Mouse (Mus musculus): ENCODE data around the gene Supv3l1. TPM values are rescaled to one million over a fixed set of nuclear protein-coding genes. Genes with fewer than 3 reads are reported as not detected.
A peak's percentile ranks its signal among the peaks of the same experiment; 100 is the strongest.
"Not testable (repeated sequence)": the region's sequence is repeated elsewhere in the genome, so short reads cannot be mapped to it uniquely, and the experiment has no call there.

The Supv3l1 gene
- 23.3 and 23.6 TPM in 2 replicates for polyA plus RNA-seq (2015; fragmentation: Nextera tagmentation; extraction: Ambion mirVana)

DNA sequence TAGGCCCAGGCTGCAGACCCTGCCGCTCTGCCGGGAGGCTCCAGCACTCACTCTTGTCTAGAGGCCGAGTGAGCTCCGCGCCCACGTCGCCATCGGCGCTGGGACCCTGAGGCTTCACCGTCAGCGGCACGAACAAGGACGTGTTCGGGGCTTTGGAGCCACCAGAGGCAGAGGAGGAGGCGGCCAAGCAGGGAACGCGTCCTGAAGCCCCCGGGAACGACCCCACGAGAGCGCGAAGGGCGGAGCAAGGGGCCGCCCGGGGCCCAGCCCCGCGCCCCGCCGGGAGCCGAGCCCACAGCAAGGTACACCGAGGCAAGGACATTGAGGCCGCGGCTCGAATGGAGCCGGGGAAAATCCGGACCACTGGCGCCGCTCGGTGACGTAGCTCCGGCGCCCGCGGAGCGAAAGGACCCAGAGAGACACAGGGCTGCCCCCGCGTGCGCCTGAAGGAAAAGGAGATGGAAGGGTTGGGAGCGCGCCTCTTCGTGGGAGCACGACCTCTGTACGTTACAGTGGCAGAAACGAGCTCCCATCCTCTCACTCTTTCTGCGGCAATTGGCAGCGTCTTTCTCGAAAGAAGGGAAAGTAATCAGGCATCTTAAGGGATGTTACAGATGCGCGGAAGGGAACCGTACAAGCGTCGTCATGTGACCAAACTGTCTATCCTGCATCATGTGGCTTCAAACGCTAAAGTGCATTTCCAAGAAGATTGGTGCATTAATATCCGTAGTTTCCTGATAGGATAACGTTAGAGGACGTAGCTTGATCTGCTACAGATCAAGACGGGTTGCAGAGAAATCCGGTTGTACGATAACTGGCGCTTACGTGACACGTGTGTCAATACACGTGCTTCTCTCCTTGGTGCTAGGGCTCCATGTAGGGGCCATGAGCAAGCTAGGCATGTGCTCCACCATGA is at the start of gene Supv3l1, which contains the start of gene 4930507D05Rik:
Gene Supv3l1, minus strand, starts transcription at position 375 of the 916 bp plus-strand sequence.
Gene 4930507D05Rik, plus strand, starts transcription at position 126 of the 916 bp plus-strand sequence.
- H3K4me3 ChIP-seq (replicated peaks): peak within 1 kb of the TSS; percentile 75
- peak within 1 kb of the TSS; percentile 77 for H3K4me2 ChIP-seq (replicated peaks)
- peak within 1 kb of the TSS; percentile 88 for H3K27ac ChIP-seq
- peak; percentile 94 for ATAC-seq
- H3K9me3 ChIP-seq: no peaks in the 10 kb centered on the region
- H3K4me1 ChIP-seq (replicated peaks): peaks cover 21% of the 10 kb centered on the region
- peaks cover 34% of the 10 kb centered on the region for H3K36me3 ChIP-seq
- WGBS: under 1% methylated on average over 73 of the region's 73 CpGs
- H3K9ac ChIP-seq (replicated peaks): peak within 1 kb of the TSS; percentile 91
- no peaks in the 10 kb centered on the region for H3K27me3 ChIP-seq

- not testable (repeated sequence) for H3K27ac ChIP-seq; H3K4me3 ChIP-seq (replicated peaks); H3K36me3 ChIP-seq; H3K4me1 ChIP-seq (replicated peaks); H3K9me3 ChIP-seq; H3K9ac ChIP-seq (replicated peaks); ATAC-seq; H3K4me2 ChIP-seq (replicated peaks); H3K27me3 ChIP-seq
- WGBS: 89% methylated on average over 3 of the region's 3 CpGs
These were observed 42.1 kb upstream of the Supv3l1 start for GRCm38 (mm10) chr10:62491681-62492080.

DNA sequence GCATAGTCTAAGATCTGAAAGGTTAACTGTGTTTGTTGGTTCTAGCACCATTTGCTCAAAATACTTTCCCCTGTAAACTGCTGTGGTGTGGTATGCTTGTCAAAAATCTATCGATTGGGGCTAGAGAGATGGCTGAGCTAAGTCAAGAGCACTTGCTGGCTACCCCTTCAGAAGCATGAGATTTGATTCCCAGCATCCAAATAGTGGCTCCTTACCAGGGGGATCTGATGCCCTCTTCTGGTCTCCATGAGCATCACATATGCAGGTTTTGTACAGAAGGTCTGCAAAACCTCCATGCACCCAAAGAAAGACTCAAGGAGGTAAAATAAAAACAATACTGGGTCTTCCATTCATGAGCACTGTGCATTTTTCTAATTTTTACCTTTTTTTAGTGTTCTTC is 38.7 kb upstream of the Supv3l1 start:
- 22% methylated on average over 1 of the region's 1 CpGs for WGBS
- Histone ChIP-seq H3K36me3 (no peaks in the 10 kb centered on the region), H3K4me3 (replicated peaks) (no peak overlapping the region), H3K4me1 (replicated peaks) (peaks cover 26% of the 10 kb centered on the region), H3K9me3 (no peaks in the 10 kb centered on the region), H3K9ac (replicated peaks) (no peak overlapping the region), H3K27ac (no peak overlapping the region), H3K27me3 (no peaks in the 10 kb centered on the region), H3K4me2 (replicated peaks) (no peak overlapping the region)
- ATAC-seq: no peak

DNA sequence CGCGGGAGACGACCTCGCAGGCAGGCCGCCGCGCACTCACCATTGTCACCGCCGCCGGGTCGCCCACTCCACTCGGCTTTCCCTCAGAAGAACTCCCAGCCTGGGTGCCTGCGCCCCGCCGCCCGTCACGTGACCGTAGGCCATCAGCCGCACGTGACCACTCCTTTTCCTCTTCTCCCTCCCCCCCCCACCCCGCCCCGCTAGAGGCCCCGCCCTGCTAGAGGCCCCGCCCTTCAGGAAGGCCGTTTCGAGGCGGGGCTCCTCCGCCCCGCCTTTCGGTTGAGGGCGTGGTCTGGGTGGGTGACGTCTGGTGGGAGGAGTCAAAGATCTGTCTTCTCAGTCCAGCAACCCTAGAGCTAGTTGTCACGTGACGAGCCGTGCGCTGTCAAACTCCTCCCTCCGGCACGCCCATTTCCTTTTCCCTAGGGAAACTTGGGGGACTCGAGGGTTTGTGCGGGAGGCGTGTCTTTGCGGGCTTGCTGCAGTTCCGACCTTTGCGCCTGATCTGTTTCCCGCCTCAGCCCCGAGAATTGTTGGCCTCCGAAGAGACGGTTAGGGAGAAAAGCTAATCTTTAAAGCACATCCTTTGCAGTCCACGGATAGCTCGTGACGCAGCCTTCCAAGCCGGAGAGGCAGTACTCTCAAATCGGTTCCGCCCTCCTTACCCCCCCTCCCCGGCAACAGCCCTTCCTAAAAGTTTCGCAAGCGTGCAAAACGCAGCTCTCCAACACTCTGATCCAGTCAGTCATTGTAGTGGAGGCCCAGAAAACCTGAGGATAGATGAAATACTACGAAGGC is 37.3 kb upstream of the Supv3l1 start, which contains the start of gene Vps26a:
Gene Vps26a, minus strand, starts transcription at position 188 of the 798 bp plus-strand sequence.
- Histone ChIP-seq H3K4me3 (replicated peaks) (peak within 1 kb of the TSS; percentile 93), H3K9me3 (no peaks in the 10 kb centered on the region), H3K9ac (replicated peaks) (peak within 1 kb of the TSS; percentile 88), H3K27ac (peak within 1 kb of the TSS; percentile 85), H3K4me1 (replicated peaks) (peaks cover 27% of the 10 kb centered on the region), H3K36me3 (no peaks in the 10 kb centered on the region), H3K27me3 (no peaks in the 10 kb centered on the region), H3K4me2 (replicated peaks) (peak within 1 kb of the TSS; percentile 64)
- under 1% methylated on average over 52 of the region's 59 CpGs for WGBS
- ATAC-seq: peak; percentile 92

GRCm38 (mm10) chr10:62485878-62486582 is 36.5 kb upstream of the Supv3l1 start:
- Histone ChIP-seq H3K4me3 (replicated peaks) (peak overlapping the region; percentile 93), H3K36me3 (no peaks in the 10 kb centered on the region), H3K4me2 (replicated peaks) (peak overlapping the region; percentile 64), H3K4me1 (replicated peaks) (peaks cover 33% of the 10 kb centered on the region), H3K27ac (peak overlapping the region; percentile 85), H3K27me3 (no peaks in the 10 kb centered on the region), H3K9ac (replicated peaks) (peak overlapping the region; percentile 88), H3K9me3 (no peaks in the 10 kb centered on the region)
- under 1% methylated on average over 37 of the region's 48 CpGs for WGBS
- peak; percentile 91 for ATAC-seq

DNA sequence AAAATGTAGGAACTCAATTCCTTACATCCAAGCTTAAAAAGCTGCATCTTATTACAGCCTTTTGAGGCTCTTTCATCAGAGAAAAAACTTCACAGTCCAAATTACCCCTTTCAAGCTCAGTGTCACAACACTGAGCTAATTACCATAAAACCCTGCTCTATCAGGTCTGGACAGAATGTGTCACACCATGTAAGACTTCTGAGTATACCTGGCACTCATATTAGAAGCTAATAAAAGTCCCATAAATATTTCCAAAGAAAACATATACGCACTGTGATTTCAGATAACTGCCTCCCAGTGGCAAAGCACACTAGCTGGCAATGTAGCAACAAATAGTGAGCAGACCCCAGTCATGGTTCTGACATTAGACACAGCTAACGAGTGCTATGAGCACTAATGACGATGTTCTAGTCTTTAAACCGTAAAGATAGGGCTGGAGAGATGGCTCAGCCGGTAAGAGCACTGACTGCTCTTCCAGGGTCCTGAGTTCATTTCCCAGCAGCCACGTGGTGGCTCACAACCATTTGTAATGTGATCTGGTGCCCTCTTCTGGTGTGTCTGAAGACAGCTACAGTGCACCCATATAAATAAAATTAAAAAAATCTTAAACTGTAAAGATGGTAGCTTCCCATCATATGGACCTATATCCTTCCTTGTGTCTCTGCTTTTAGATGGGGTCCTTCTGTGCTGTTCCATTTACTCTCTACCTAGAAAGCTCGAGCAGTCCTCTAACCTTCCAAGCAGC is 31.7 kb upstream of the Supv3l1 start:
- WGBS: 72% methylated on average over 7 of the region's 7 CpGs
- Histone ChIP-seq H3K27ac (no peak overlapping the region), H3K4me3 (replicated peaks) (no peak overlapping the region), H3K9ac (replicated peaks) (no peak overlapping the region), H3K9me3 (no peaks in the 10 kb centered on the region), H3K36me3 (peaks cover 13% of the 10 kb centered on the region), H3K4me2 (replicated peaks) (no peak overlapping the region), H3K4me1 (replicated peaks) (peaks cover 29% of the 10 kb centered on the region), H3K27me3 (no peaks in the 10 kb centered on the region)
- ATAC-seq: no peak

GRCm38 (mm10) chr10:62476980-62477379 is 27.4 kb upstream of the Supv3l1 start:
- Histone ChIP-seq H3K36me3 (peaks cover 20% of the 10 kb centered on the region), H3K4me2 (replicated peaks) (no peak overlapping the region), H3K4me1 (replicated peaks) (peaks cover 7% of the 10 kb centered on the region; the same call in 1 of the 2 replicates), H3K4me3 (replicated peaks) (no peak overlapping the region), H3K9me3 (no peaks in the 10 kb centered on the region), H3K27me3 (no peaks in the 10 kb centered on the region), H3K27ac (no peak overlapping the region), H3K9ac (replicated peaks) (no peak overlapping the region)
- WGBS: 75% methylated on average over 2 of the region's 2 CpGs
- no peak for ATAC-seq

DNA sequence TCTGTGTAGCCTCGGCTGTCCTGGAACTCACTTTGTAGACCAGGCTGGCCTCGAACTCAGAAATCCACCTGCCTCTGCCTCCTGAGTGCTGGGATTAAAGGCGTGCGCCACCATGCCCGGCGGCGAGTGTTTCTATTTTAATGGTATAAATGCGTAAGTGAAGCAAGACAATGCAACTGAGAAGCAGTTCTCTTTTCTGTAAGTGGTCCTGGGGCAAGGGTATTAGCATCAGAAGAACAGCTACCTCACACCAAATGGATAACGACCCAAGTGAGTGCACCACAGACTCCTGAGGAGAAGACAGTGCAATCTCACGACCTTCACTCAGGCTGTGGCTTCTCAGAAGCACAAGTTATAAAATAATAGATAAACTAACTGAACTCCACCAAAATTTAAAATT is 25.4 kb upstream of the Supv3l1 start:
- Histone ChIP-seq H3K4me2 (replicated peaks) (no peak overlapping the region), H3K4me1 (replicated peaks) (0 out of 2 replicates have a peak, but pooled peaks cover 3% of the 10 kb centered on the region), H3K9me3 (no peaks in the 10 kb centered on the region), H3K27me3 (no peaks in the 10 kb centered on the region), H3K36me3 (peaks cover 20% of the 10 kb centered on the region), H3K9ac (replicated peaks) (no peak overlapping the region), H3K4me3 (replicated peaks) (no peak overlapping the region), H3K27ac (no peak overlapping the region)
- WGBS: 92% methylated on average over 10 of the region's 10 CpGs
- no peak for ATAC-seq

DNA sequence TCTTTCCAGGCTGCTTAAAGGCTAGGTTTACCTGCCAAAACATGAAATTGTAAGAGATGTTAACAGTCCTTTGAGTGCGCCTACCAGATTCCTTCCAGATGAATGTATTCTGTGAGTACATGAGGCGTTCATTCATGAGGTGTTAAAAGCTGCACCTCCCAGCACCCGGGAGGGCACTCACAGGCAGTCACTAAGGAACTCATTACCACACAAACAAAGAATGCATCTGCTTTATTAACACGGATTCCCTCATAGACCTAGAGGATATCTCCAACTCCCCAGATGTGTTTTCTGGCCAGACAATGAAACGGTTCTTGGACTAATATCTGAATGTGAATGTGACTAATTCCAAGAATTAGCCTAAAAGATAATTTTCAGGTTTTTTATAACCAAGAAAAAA is 21.6 kb upstream of the Supv3l1 start:
- ATAC-seq: no peak
- H3K9me3 ChIP-seq: no peaks in the 10 kb centered on the region
- H3K9ac ChIP-seq (replicated peaks): no peak overlapping the region
- H3K27me3 ChIP-seq: no peaks in the 10 kb centered on the region
- no peak overlapping the region for H3K4me3 ChIP-seq (replicated peaks)
- peaks cover 29% of the 10 kb centered on the region for H3K36me3 ChIP-seq
- H3K27ac ChIP-seq: no peak overlapping the region
- H3K4me2 ChIP-seq (replicated peaks): no peak overlapping the region
- 52% methylated on average over 5 of the region's 5 CpGs for WGBS
- H3K4me1 ChIP-seq (replicated peaks): 0 out of 2 replicates have a peak, but pooled peaks cover 3% of the 10 kb centered on the region

GRCm38 (mm10) chr10:62469736-62470135 is 20.2 kb upstream of the Supv3l1 start:
- no peak overlapping the region for H3K9ac ChIP-seq (replicated peaks)
- 95% methylated on average over 4 of the region's 4 CpGs for WGBS

DNA sequence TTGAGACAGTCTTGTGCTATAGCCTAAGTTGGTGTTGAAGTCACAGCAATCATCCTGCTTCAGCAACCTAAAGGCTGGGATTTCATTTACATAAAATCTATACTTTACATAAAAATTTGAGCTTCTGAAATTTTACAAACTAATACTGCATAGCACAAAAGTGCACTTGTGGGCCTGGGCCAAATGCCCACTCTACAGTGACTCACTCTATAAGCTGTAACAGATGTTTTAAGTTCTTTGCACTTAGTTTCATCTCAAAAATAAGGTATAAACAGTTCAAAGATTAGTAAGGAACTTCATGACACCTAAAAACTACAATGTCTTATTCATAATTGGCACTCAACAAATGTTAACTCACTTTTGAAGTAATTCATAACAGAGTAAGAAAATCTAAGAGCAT is 11.8 kb upstream of the Supv3l1 start:
- no peak for ATAC-seq
- Histone ChIP-seq H3K36me3 (peaks cover 67% of the 10 kb centered on the region), H3K27me3 (no peaks in the 10 kb centered on the region), H3K9me3 (no peaks in the 10 kb centered on the region), H3K4me2 (replicated peaks) (no peak overlapping the region), H3K4me3 (replicated peaks) (no peak overlapping the region), H3K9ac (replicated peaks) (no peak overlapping the region), H3K4me1 (replicated peaks) (no peaks in the 10 kb centered on the region), H3K27ac (no peak overlapping the region)

More at GRCm38 (mm10) chr10:62469736-62470135, 20.2 kb upstream of the Supv3l1 start:
- Histone ChIP-seq H3K9me3 (no peaks in the 10 kb centered on the region), H3K27ac (no peak overlapping the region), H3K4me2 (replicated peaks) (no peak overlapping the region), H3K27me3 (no peaks in the 10 kb centered on the region), H3K36me3 (peaks cover 24% of the 10 kb centered on the region), H3K4me1 (replicated peaks) (0 out of 2 replicates have a peak, but pooled peaks cover 3% of the 10 kb centered on the region), H3K4me3 (replicated peaks) (no peak overlapping the region)
- ATAC-seq: no peak

All from midbrain, embryonic 13.5 days (tissue).